Mouse (Mus musculus) cortical plate, adult 2 months (tissue): Measurements from ENCODE around the gene Apln.

ENCODE experiments used
- CTCF ChIP-seq: fragments of 200-500 bp; IDR thresholded peaks from 2 replicates; pipeline ENCODE4 v1.5.1; 2011; ENCODE audit warnings: mild to moderate bottlenecking, control low read depth, low read length; ENCODE audit not compliant: insufficient read depth; ENCODE audit errors: extremely low read depth
- POLR2A ChIP-seq: fragments of 200-500 bp; IDR thresholded peaks from 2 replicates; pipeline ENCODE4 v1.6.1; 2011; ENCODE audit warnings: mild to moderate bottlenecking, low read length, control low read depth; ENCODE audit not compliant: insufficient read depth; ENCODE audit errors: extremely low read depth

GRCm38 (mm10) chrX:48006062-48006461 is 28.6 kb downstream of the Apln start:
- TF ChIP-seq CTCF (no peak), POLR2A (no peak)
